Mouse (Mus musculus) lung, embryonic 14.5 days (tissue): Measurements from ENCODE around the gene Zfp467. TPM values are rescaled to one million over a fixed set of nuclear protein-coding genes. Genes with fewer than 3 reads are reported as not detected.
A peak's percentile ranks its signal among the peaks of the same experiment; 100 is the strongest.

ENCODE experiments used
- ATAC-seq: fragments of 200-750 bp; cut with Nextera tagmentation; 2 replicates; pipeline ENCODE4 v1.8.0; 2017; ENCODE audit warnings: mild to moderate bottlenecking, moderate TSS enrichment, moderate library complexity; ENCODE audit not compliant: insufficient read depth
- DNase-seq: peaks from one replicate; pipeline ENCODE4 v3.0.0-alpha.2; 2015
- H3K27ac ChIP-seq: fragments of 300-500 bp; sonication (generic); 2 replicates; pipeline ENCODE4 v1.5.1; 2014; ENCODE audit warnings: low read depth, mild to moderate bottlenecking, moderate library complexity
- H3K27me3 ChIP-seq: fragments of 300-500 bp; sonication (generic); 2 replicates; pipeline ENCODE4 v1.6.1; 2014; ENCODE audit warnings: low read length, control low read depth; ENCODE audit not compliant: insufficient read depth
- H3K36me3 ChIP-seq: fragments of 300-500 bp; sonication (generic); 2 replicates; pipeline ENCODE4 v1.6.1; 2014; ENCODE audit warnings: control low read depth; ENCODE audit not compliant: insufficient read depth
- H3K4me1 ChIP-seq: fragments of 300-500 bp; sonication (generic); 2 replicates; pipeline ENCODE4 v1.6.1; 2014; ENCODE audit warnings: antibody characterized with exemption, control low read depth; ENCODE audit not compliant: insufficient read depth
- H3K4me2 ChIP-seq: fragments of 300-500 bp; sonication (generic); 2 replicates; pipeline ENCODE4 v1.6.1; 2014; ENCODE audit warnings: mild to moderate bottlenecking
- H3K4me3 ChIP-seq: fragments of 300-500 bp; sonication (generic); 2 replicates; pipeline ENCODE4 v1.5.1; 2014; ENCODE audit warnings: low read depth, low read length
- H3K9ac ChIP-seq: fragments of 300-500 bp; sonication (generic); 2 replicates; pipeline ENCODE4 v1.6.1; 2014
- H3K9me3 ChIP-seq: fragments of 300-500 bp; sonication (generic); 2 replicates; pipeline ENCODE4 v1.6.1; 2016; ENCODE audit warnings: low read depth, low read length, control low read depth
- CTCF ChIP-seq: IDR thresholded peaks from 2 replicates; pipeline ENCODE4 v1.5.1; 2016; ENCODE audit warnings: antibody characterized with exemption, low read depth
- WGBS: fragments of 180-500 bp; shearing (Covaris S2); extraction: QIAGEN DNeasy Blood & Tissue Kit; methylation state at CpG from one replicate; pipeline ENCODE4 v1.1.7; 2014; 5-methylcytosine and 5-hydroxymethylcytosine counted together
- polyA plus RNA-seq: library from polyadenylated mRNA; unstranded; fragments of >200 nt; fragmentation: Nextera tagmentation; extraction: Ambion mirVana; gene quantifications from 2 replicates; pipeline ENCODE4 v1.2.1, GENCODE M21; 2014

The Zfp467 gene
- polyA plus RNA-seq, 1 experiment from 2014 or later: 20.7 TPM

GRCm38 (mm10) chr6:48448527-48448926 is 2.9 kb upstream of the Zfp467 start:
- DNase-seq: peak; percentile 37
- Histone ChIP-seq H3K27ac (no peak overlapping the region), H3K9me3 (no peaks in the 10 kb centered on the region), H3K4me3 (no peak overlapping the region), H3K4me2 (no peak overlapping the region), H3K36me3 (no peaks in the 10 kb centered on the region), H3K4me1 (no peaks in the 10 kb centered on the region), H3K9ac (no peak overlapping the region), H3K27me3 (no peaks in the 10 kb centered on the region)
- WGBS: 52% methylated on average over 7 of the region's 7 CpGs
- ATAC-seq: no peak
- TF ChIP-seq CTCF: no peak

DNA sequence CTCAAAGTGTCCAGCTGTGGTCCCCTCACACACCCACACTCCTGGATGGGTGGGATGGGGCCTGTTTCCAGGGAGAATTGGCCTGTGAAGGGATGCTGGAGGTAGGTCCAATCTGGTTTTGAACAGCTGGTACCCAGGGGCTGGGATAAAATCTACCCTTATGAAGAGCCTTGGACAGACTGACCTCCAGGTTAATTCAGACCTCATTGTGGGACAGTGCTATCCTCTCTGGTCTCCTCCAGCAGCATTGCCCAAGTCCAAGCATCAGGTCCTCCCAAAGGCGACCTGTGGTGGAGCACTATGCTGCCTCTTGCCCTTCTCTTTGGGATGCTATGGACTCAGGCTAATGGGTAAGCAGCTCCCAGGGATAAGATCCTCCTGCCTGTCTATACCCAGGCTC is 2.3 kb upstream of the Zfp467 start, which contains the start of gene Sspo:
Gene Sspo, plus strand, starts transcription at position 301 of the 400 bp plus-strand sequence.
- Histone ChIP-seq H3K9me3 (no peaks in the 10 kb centered on the region), H3K36me3 (no peaks in the 10 kb centered on the region), H3K27ac (no peak within 1 kb of the TSS), H3K27me3 (no peaks in the 10 kb centered on the region), H3K4me3 (no peak within 1 kb of the TSS), H3K4me1 (peaks cover 5% of the 10 kb centered on the region; the same call in 1 of the 2 replicates), H3K4me2 (no peak within 1 kb of the TSS), H3K9ac (no peak within 1 kb of the TSS)
- TF ChIP-seq CTCF: no peak
- 80% methylated on average over 1 of the region's 1 CpGs for WGBS
- ATAC-seq (no peak), DNase-seq (no peak)

DNA sequence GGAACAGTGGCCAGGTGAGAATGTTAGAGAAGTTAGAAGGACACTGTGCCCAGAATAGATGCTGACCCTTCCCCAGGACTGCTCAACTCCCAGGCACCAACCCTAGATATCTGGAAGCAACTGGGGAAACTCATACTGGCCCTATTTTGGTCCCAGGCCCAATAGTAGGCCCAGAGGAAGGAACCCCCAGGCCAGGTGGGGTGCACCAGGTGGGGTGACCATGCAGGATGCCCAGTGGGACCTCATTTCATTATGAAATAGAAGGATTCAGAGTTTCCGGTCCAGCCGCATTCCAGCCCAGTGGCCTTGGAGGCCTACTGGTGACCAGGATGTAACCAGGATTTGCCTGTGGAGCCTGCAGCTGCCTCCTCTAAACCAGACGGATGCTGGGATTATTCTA is 1.3 kb upstream of the Zfp467 start:
- Histone ChIP-seq H3K4me2 (no peak overlapping the region), H3K9me3 (no peaks in the 10 kb centered on the region), H3K36me3 (peaks cover 9% of the 10 kb centered on the region), H3K4me1 (peaks cover 9% of the 10 kb centered on the region; the same call in 1 of the 2 replicates), H3K4me3 (no peak overlapping the region), H3K9ac (no peak overlapping the region), H3K27me3 (no peaks in the 10 kb centered on the region), H3K27ac (no peak overlapping the region)
- ATAC-seq: no peak
- TF ChIP-seq CTCF: no peak
- DNase-seq: peak; percentile 34
- 70% methylated on average over 3 of the region's 3 CpGs for WGBS

- Histone ChIP-seq H3K4me1 (peaks cover 9% of the 10 kb centered on the region; the same call in 1 of the 2 replicates), H3K4me2 (peak overlapping the region; percentile 86), H3K27me3 (no peaks in the 10 kb centered on the region), H3K9ac (peak overlapping the region; percentile 87), H3K9me3 (no peaks in the 10 kb centered on the region), H3K27ac (peak overlapping the region; percentile 96), H3K36me3 (peaks cover 16% of the 10 kb centered on the region), H3K4me3 (peak overlapping the region; percentile 84)
- DNase-seq (no peak), ATAC-seq (no peak)
- TF ChIP-seq CTCF: no peak
- 35% methylated on average over 3 of the region's 3 CpGs for WGBS
Observed at GRCm38 (mm10) chr6:48446256-48446655, 631 bp upstream of the Zfp467 start.

DNA sequence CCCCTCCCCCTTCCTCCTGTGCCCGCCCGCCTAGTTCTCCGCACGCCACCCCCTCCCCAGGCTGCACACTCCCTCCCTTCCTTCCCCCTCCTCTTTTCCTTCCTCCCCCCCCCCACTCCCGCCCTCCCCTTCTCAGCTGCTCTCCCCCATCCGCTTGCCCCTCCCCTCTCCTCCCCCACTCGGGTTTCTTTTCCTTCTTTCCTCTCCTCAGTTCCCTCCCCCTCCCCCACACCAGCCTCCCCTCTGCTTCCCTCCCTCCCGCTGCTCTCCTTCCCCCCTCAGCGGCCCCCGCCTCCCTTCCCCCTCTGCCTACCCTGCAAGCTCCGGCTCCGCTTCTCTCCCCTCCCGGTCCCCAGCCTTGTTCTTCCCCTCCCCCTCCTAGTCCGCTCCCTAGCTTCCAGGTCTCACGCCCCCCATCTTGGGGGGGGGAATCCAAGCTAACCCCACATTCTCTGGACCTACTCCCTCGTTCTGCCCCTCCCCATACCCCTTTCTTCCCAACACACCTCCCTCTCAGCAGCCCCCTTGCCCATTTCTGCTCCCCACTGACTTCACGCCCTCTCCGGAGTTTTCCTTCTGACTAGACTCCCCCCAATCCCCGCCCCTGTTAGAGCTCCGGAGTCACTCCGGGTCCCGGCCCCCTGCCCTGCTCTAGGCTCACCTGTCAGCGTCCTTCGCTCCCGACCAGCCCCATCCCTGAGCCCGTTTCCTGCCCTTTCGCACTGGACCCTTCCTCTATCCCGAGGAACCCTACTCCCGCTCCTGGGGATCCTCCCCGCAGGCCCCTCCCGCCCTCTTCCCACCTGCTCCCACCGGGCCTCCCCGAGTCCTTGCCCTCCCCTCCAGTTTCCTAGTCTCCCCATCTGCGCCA is 1.1 kb downstream of the Zfp467 start:
- Histone ChIP-seq H3K36me3 (peaks cover 25% of the 10 kb centered on the region), H3K27me3 (no peaks in the 10 kb centered on the region), H3K4me1 (peaks cover 19% of the 10 kb centered on the region), H3K4me2 (peak overlapping the region; percentile 86), H3K4me3 (peak overlapping the region; percentile 84), H3K9me3 (no peaks in the 10 kb centered on the region), H3K9ac (peak overlapping the region; percentile 87), H3K27ac (peak overlapping the region; percentile 96)
- WGBS: 3% methylated on average over 32 of the region's 34 CpGs
- TF ChIP-seq CTCF: no peak
- DNase-seq (peak; percentile 82), ATAC-seq (peak; percentile 68)

DNA sequence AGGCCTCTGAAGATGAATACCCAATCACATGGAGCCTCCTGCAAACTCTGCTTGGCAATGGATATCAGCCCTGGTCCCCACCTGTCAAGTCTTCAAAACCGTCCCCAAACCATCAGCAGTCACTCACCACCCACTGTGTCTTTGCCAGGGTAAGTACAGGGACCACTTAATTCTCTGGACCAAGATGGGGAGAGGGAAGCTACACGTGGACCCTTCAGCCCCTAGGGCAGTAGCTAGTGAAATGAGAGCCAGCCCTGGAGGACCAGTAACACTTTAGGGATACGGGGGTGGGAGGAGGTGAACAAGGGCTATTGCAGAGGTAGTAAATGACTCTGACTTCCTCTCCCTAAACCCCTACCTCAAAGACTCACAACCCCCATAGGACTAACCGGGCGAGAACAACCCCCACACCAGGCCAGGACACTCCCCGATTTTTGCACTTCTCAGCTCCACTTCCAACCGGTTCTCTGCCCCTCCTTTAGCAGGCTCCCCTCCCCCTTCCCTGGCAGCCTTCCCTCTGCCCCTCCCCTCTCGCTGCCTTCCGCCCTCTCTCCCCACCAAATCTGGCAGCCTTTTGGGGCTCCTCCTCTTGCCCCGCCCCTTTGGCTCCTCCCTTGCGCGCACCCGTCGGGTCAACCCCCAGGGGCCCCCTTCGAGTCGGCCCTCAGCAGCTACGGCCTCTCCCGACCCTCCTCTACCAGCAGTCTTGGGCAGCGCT is 1.9 kb downstream of the Zfp467 start:
- peak; percentile 89 for ATAC-seq
- TF ChIP-seq CTCF: no peak
- Histone ChIP-seq H3K4me3 (peak overlapping the region; percentile 84), H3K27me3 (no peaks in the 10 kb centered on the region), H3K4me1 (peaks cover 19% of the 10 kb centered on the region), H3K27ac (peak overlapping the region; percentile 96), H3K4me2 (peak overlapping the region; percentile 86), H3K9me3 (no peaks in the 10 kb centered on the region), H3K9ac (peak overlapping the region; percentile 87), H3K36me3 (peaks cover 33% of the 10 kb centered on the region)
- peak; percentile 98 for DNase-seq
- 3% methylated on average over 19 of the region's 19 CpGs for WGBS

GRCm38 (mm10) chr6:48440306-48441014 is 5.2 kb downstream of the Zfp467 start:
- H3K4me3 ChIP-seq: no peak overlapping the region
- ATAC-seq (no peak), DNase-seq (no peak)
- H3K9ac ChIP-seq: no peak overlapping the region
- no peaks in the 10 kb centered on the region for H3K27me3 ChIP-seq
- no peak overlapping the region for H3K27ac ChIP-seq
- TF ChIP-seq CTCF: no peak
- WGBS: 36% methylated on average over 14 of the region's 14 CpGs
- no peak overlapping the region for H3K4me2 ChIP-seq
- no peaks in the 10 kb centered on the region for H3K9me3 ChIP-seq
- peaks cover 62% of the 10 kb centered on the region for H3K36me3 ChIP-seq
- peaks cover 25% of the 10 kb centered on the region for H3K4me1 ChIP-seq
